Mouse (Mus musculus) stomach, embryonic 16.5 days (tissue): ENCODE results near the gene Syt16. TPM values are rescaled to one million over a fixed set of nuclear protein-coding genes. Genes with fewer than 3 reads are reported as not detected.

Source experiments
- ATAC-seq: fragments of 200-750 bp; cut with Nextera tagmentation; 2 replicates; pipeline ENCODE4 v1.8.0; 2017; ENCODE audit warnings: moderate number of reproducible peaks, moderate TSS enrichment; ENCODE audit not compliant: insufficient read depth, low FRiP score
- H3K27ac ChIP-seq: fragments of 300-500 bp; sonication (generic); 2 replicates; pipeline ENCODE4 v1.5.1; 2014; ENCODE audit warnings: low read length
- H3K27me3 ChIP-seq: fragments of 300-500 bp; sonication (generic); 2 replicates; pipeline ENCODE4 v1.6.1; 2014; ENCODE audit warnings: low read length, control low read depth, mixed read lengths; ENCODE audit not compliant: control insufficient read depth, insufficient read depth
- H3K36me3 ChIP-seq: fragments of 300-500 bp; sonication (generic); 2 replicates; pipeline ENCODE4 v1.6.1; 2014; ENCODE audit warnings: low read length; ENCODE audit not compliant: control insufficient read depth, insufficient read depth
- H3K4me1 ChIP-seq: fragments of 300-500 bp; sonication (generic); 2 replicates; pipeline ENCODE4 v1.6.1; 2014; ENCODE audit warnings: low read length, control low read depth, mixed read lengths; ENCODE audit not compliant: control insufficient read depth, insufficient read depth
- H3K4me2 ChIP-seq: fragments of 300-500 bp; sonication (generic); 2 replicates; pipeline ENCODE4 v1.6.1; 2014; ENCODE audit warnings: low read depth, low read length, mixed read lengths
- H3K4me3 ChIP-seq: fragments of 300-500 bp; sonication (generic); replicated peaks from 2 replicates; pipeline ENCODE4 v1.5.1; 2014; ENCODE audit warnings: mild to moderate bottlenecking, low read length
- H3K9ac ChIP-seq: fragments of 300-500 bp; sonication (generic); 2 replicates; pipeline ENCODE4 v1.6.1; 2014; ENCODE audit warnings: low read length
- H3K9me3 ChIP-seq: fragments of 300-500 bp; sonication (generic); replicated peaks from 2 replicates; pipeline ENCODE4 v1.6.1; 2016; ENCODE audit warnings: low read length, control low read depth; ENCODE audit not compliant: control insufficient read depth
- WGBS: fragments of 180-500 bp; shearing (Covaris S2); extraction: QIAGEN DNeasy Blood & Tissue Kit; methylation state at CpG from one replicate; pipeline ENCODE4 v1.1.7; 2014; 5-methylcytosine and 5-hydroxymethylcytosine counted together
- polyA plus RNA-seq: library from polyadenylated mRNA; unstranded; fragments of >200 nt; fragmentation: Nextera tagmentation; extraction: Ambion mirVana; gene quantifications from 2 replicates; pipeline ENCODE4 v1.2.1, GENCODE M21; 2015

The Syt16 gene
- polyA plus RNA-seq, 1 experiment from 2014 or later: 3.7 TPM

- H3K9me3 ChIP-seq: no peaks in the 10 kb centered on the region
- H3K4me2 ChIP-seq: peak overlapping the region; percentile 77
- H3K4me3 ChIP-seq: peak overlapping the region; percentile 52
- peak overlapping the region; percentile 73 for H3K9ac ChIP-seq
- peak; percentile 84; the same call in 1 of the 2 replicates for ATAC-seq
- H3K36me3 ChIP-seq: no peaks in the 10 kb centered on the region
- peaks cover 6% of the 10 kb centered on the region; the same call in 1 of the 2 replicates for H3K4me1 ChIP-seq
- H3K27ac ChIP-seq: peak overlapping the region; percentile 32
- WGBS: 10% methylated on average over 15 of the region's 15 CpGs
- no peaks in the 10 kb centered on the region for H3K27me3 ChIP-seq
Measured at GRCm38 (mm10) chr12:74316989-74317759, 319.7 kb downstream of the Syt16 start.

GRCm38 (mm10) chr12:74320318-74320717 lies 322.9 kb downstream of the Syt16 start:
- no peaks in the 10 kb centered on the region for H3K27me3 ChIP-seq
- peak overlapping the region; percentile 10; the same call in 1 of the 2 replicates for H3K4me2 ChIP-seq
- no peak overlapping the region for H3K4me3 ChIP-seq
- no peaks in the 10 kb centered on the region for H3K9me3 ChIP-seq
- H3K4me1 ChIP-seq: peaks cover 6% of the 10 kb centered on the region; the same call in 1 of the 2 replicates
- H3K36me3 ChIP-seq: no peaks in the 10 kb centered on the region
- H3K9ac ChIP-seq: no peak overlapping the region
- no peak for ATAC-seq
- no peak overlapping the region for H3K27ac ChIP-seq
- WGBS: 12% methylated on average over 10 of the region's 10 CpGs

- Histone ChIP-seq H3K4me1 (peaks cover 2% of the 10 kb centered on the region; the same call in 1 of the 2 replicates), H3K36me3 (no peaks in the 10 kb centered on the region), H3K9ac (no peak overlapping the region), H3K4me3 (no peak overlapping the region), H3K27ac (no peak overlapping the region), H3K4me2 (no peak overlapping the region), H3K9me3 (no peaks in the 10 kb centered on the region), H3K27me3 (no peaks in the 10 kb centered on the region)
- no peak for ATAC-seq
- WGBS: 73% methylated on average over 5 of the region's 5 CpGs
Measured at GRCm38 (mm10) chr12:74321981-74322380, 324.5 kb downstream of the Syt16 start.

Other genes with a start within 250 kb of the Syt16 start
- gene Hif1a, start 96.3 kb upstream of the Syt16 start, polyA plus RNA-seq: 42.7 and 49.0 TPM in 2 replicates
- gene Gm49321, start 60.0 kb upstream of the Syt16 start, polyA plus RNA-seq: 12.3 and 15.0 TPM in 2 replicates
- 19.6 and 21.2 TPM in 2 replicates for gene Snapc1, start 33.2 kb upstream of the Syt16 start, polyA plus RNA-seq